Mouse (Mus musculus) liver, embryonic 14.5 days (tissue): ENCODE measurements around the gene Tcstv3.

ENCODE experiments used
- CTCF ChIP-seq: IDR thresholded peaks from 2 replicates; pipeline ENCODE4 v1.5.1; 2016; ENCODE audit warnings: antibody characterized with exemption, low read depth, control low read depth
- EP300 ChIP-seq: IDR thresholded peaks from 2 replicates; pipeline ENCODE4 v1.6.1; 2016; ENCODE audit warnings: antibody characterized with exemption, low read depth

DNA sequence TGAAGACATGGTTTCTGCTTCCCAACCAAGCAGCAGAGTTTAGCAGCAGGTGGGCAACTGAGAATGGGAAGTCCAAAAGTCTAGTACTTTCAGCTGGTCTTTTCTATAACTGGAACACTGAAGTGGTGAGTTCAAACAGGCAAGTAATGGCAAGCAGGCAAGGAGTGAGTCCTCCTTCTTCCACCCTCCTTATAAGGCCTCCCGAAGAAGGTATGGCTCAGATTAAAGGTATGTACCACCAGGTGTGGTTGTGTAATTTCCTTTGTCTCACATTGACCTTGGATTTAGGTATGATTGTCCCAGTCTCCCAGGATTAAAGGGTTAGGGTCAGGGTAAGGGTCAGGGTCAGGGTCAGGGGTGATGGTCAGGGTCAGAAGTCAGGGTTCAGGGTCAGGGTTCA is 4.0 kb downstream of the Tcstv3 start:
- no peak for TF ChIP-seq CTCF
- no peak for TF ChIP-seq EP300
